Comparison of ENCODE assay signal across 8 mouse cellular contexts in the genomic region with DNA sequence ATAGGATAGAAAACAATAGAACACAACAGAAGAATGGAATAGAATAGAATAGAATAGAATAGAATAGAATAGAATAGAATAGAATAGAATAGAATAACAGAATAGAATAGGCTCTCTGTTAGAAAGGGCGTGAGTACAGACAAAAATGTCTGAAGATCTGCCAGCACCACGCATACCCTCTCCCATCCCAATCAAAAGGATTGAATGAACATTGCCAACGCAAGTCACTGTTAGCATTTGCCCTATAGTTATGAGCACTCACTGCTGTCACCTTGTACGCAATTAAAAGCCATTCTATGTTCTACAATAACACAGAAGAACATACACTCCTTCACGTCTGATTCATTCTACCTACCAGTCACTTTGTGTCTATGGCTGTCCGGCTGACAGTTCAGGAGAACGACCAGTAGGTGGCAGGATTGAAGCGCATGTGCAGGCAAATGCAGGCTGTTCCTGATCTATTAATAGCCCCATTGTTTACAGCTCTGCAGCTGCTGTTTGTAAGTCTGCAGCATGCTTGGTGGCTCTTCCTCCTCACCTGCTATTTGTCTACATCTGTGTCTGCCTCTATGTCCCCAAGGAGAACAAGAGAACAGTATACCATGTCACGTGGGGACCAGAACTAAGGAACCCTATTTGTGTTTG. TPM values are rescaled to one million over a fixed set of nuclear protein-coding genes. Genes with fewer than 3 reads are reported as not detected.
DNase-seq lines count a peak whose midpoint lies in the region; ATAC-seq and TF ChIP-seq lines count a peak whose summit lies in the region.

No protein-coding gene starts in this region.

- H3K27me3 ChIP-seq in heart, embryonic 15.5 days: no peaks in the 10 kb centered on the region
- no peaks in the 10 kb centered on the region for H3K27me3 ChIP-seq in liver, embryonic 11.5 days (replicated peaks; ENCODE audit: control insufficient read depth, insufficient read depth, low read length)
- H3K27me3 ChIP-seq in stomach, postnatal 0 days (ENCODE audit: control insufficient read depth, insufficient read depth, low read length): no peaks in the 10 kb centered on the region

- H3K9me3 ChIP-seq in heart, embryonic 15.5 days (replicated peaks): no peaks in the 10 kb centered on the region
- H3K9me3 ChIP-seq in liver, embryonic 11.5 days (ENCODE audit: control insufficient read depth, low read length): no peaks in the 10 kb centered on the region
- H3K9me3 ChIP-seq in stomach, postnatal 0 days (ENCODE audit: control insufficient read depth, low read length): no peaks in the 10 kb centered on the region

- WGBS in heart, embryonic 15.5 days: 17% methylated on average over 9 of the region's 9 CpGs
- 25% methylated on average over 9 of the region's 9 CpGs for WGBS in liver, embryonic 11.5 days
- WGBS in stomach, postnatal 0 days: 21% methylated on average over 9 of the region's 9 CpGs

- DNase-seq in brain, adult 2 months (ENCODE audit: low read depth, low spot score): peak; percentile 96
- peak; percentile 28 for DNase-seq in fibroblast of lung, adult 2 months (ENCODE audit: low read depth)
- peak; percentile 87 for DNase-seq in kidney, postnatal 10 days
- no peak for DNase-seq in liver, embryonic 11.5 days (ENCODE audit: low spot score)
- peak; percentile 79 for DNase-seq in neural tube, embryonic 10.5 days (ENCODE audit: extremely low spot score, low spot score)
- DNase-seq in stomach, postnatal 0 days (ENCODE audit: low spot score): peak; percentile 73

- peaks cover 3% of the 10 kb centered on the region for H3K4me1 ChIP-seq in heart, embryonic 15.5 days (replicated peaks)
- no peaks in the 10 kb centered on the region for H3K4me1 ChIP-seq in liver, embryonic 11.5 days (replicated peaks; ENCODE audit: control insufficient read depth, insufficient read depth, low read length)
- no peaks in the 10 kb centered on the region for H3K4me1 ChIP-seq in stomach, postnatal 0 days (replicated peaks; ENCODE audit: control insufficient read depth, insufficient read depth)

- H3K4me2 ChIP-seq in heart, embryonic 15.5 days: no peak overlapping the region
- no peak overlapping the region for H3K4me2 ChIP-seq in liver, embryonic 11.5 days
- no peak overlapping the region for H3K4me2 ChIP-seq in stomach, postnatal 0 days (replicated peaks; ENCODE audit: low read depth)

- no peak overlapping the region for H3K4me3 ChIP-seq in heart, embryonic 15.5 days
- no peak overlapping the region for H3K4me3 ChIP-seq in liver, embryonic 11.5 days (ENCODE audit: low read depth, low read length)
- no peak overlapping the region for H3K4me3 ChIP-seq in stomach, postnatal 0 days (ENCODE audit: low read depth, low read length)

- no peak for TF ChIP-seq EP300 in stomach, postnatal 0 days (optimal IDR thresholded peaks at IDR 0.05)

- TF ChIP-seq CTCF in stomach, postnatal 0 days (IDR thresholded peaks at IDR 0.05; ENCODE audit: low read depth): peak; percentile 98

- no peaks in the 10 kb centered on the region for H3K36me3 ChIP-seq in heart, embryonic 15.5 days
- H3K36me3 ChIP-seq in liver, embryonic 11.5 days (ENCODE audit: control insufficient read depth, insufficient read depth, low read length): no peaks in the 10 kb centered on the region
- no peaks in the 10 kb centered on the region for H3K36me3 ChIP-seq in stomach, postnatal 0 days (ENCODE audit: control insufficient read depth, insufficient read depth, low read length)

- no peak overlapping the region for H3K9ac ChIP-seq in heart, embryonic 15.5 days
- H3K9ac ChIP-seq in liver, embryonic 11.5 days (ENCODE audit: low read depth, low read length): no peak overlapping the region
- H3K9ac ChIP-seq in stomach, postnatal 0 days (ENCODE audit: low read length): no peak overlapping the region

- peak; percentile 87 for ATAC-seq in CD4-positive, CD25-positive, alpha-beta regulatory T cell, adult 4 months
- 0 out of 2 replicates have a peak, but pooled peaks have one; percentile 35 for ATAC-seq in heart, embryonic 15.5 days (replicated peaks; ENCODE audit: insufficient number of reproducible peaks, insufficient read depth, low FRiP score, low read depth)
- peak; percentile 58; the same call in 1 of the 2 replicates for ATAC-seq in liver, embryonic 11.5 days (replicated peaks; ENCODE audit: low FRiP score)
- ATAC-seq in stomach, postnatal 0 days (ENCODE audit: low FRiP score, low TSS enrichment): peak; percentile 71

- H3K27ac ChIP-seq in heart, embryonic 15.5 days: no peak overlapping the region
- H3K27ac ChIP-seq in liver, embryonic 11.5 days (ENCODE audit: low read depth, low read length): no peak overlapping the region
- no peak overlapping the region for H3K27ac ChIP-seq in stomach, postnatal 0 days (replicated peaks)

RNA-seq across cellular contexts. Expression of gene Traf6, which starts 13.0 kb away (rescaled TPM):
- polyA plus RNA-seq in CD4-positive, CD25-positive, alpha-beta regulatory T cell, adult 4 months (2017; shearing (Covaris generic)): 10 to 100 TPM; 13.2 to 15.5 TPM
- 3.9 and 6.1 TPM in 2 replicates for polyA plus RNA-seq in heart, embryonic 15.5 days (2015; fragmentation: Nextera tagmentation; extraction: Ambion mirVana)
- polyA plus RNA-seq in liver, embryonic 11.5 days (2014; fragmentation: Nextera tagmentation; extraction: Ambion mirVana): 12.1 and 15.2 TPM in 2 replicates
- polyA plus RNA-seq in stomach, postnatal 0 days (2015; fragmentation: Nextera tagmentation; extraction: Ambion mirVana): 4.4 and 4.5 TPM in 2 replicates

RNA-seq across cellular contexts. Expression of gene B230118H07Rik, which starts 15.8 kb away (rescaled TPM):
- 1 to 10 TPM in 1 of 2 experiments, under 1 TPM in 1; 0.82 to 3.5 TPM for polyA plus RNA-seq in CD4-positive, CD25-positive, alpha-beta regulatory T cell, adult 4 months (2017; shearing (Covaris generic))
- 51.1 and 57.1 TPM in 2 replicates for polyA plus RNA-seq in heart, embryonic 15.5 days (2015; fragmentation: Nextera tagmentation; extraction: Ambion mirVana)
- polyA plus RNA-seq in liver, embryonic 11.5 days (2014; fragmentation: Nextera tagmentation; extraction: Ambion mirVana): 33.1 and 38.1 TPM in 2 replicates
- 36.5 and 40.3 TPM in 2 replicates for polyA plus RNA-seq in stomach, postnatal 0 days (2015; fragmentation: Nextera tagmentation; extraction: Ambion mirVana)

RNA-seq across cellular contexts. Expression of gene Rag1, which starts 15.9 kb away (rescaled TPM):
- not detected for polyA plus RNA-seq in CD4-positive, CD25-positive, alpha-beta regulatory T cell, adult 4 months (2017; shearing (Covaris generic))
- 0.74 and 8.5 TPM in 2 replicates for polyA plus RNA-seq in heart, embryonic 15.5 days (2015; fragmentation: Nextera tagmentation; extraction: Ambion mirVana)
- 0.09 and 0.12 TPM in 2 replicates for polyA plus RNA-seq in liver, embryonic 11.5 days (2014; fragmentation: Nextera tagmentation; extraction: Ambion mirVana)
- polyA plus RNA-seq in stomach, postnatal 0 days (2015; fragmentation: Nextera tagmentation; extraction: Ambion mirVana): 0.01 TPM in 2 replicates

RNA-seq across cellular contexts. Expression of gene Rag2, which starts 40.7 kb away (rescaled TPM):
- polyA plus RNA-seq in CD4-positive, CD25-positive, alpha-beta regulatory T cell, adult 4 months (2017; shearing (Covaris generic)): under 1 TPM in 1 of 2 experiments, not detected in 1; 0.27 TPM
- polyA plus RNA-seq in heart, embryonic 15.5 days (2015; fragmentation: Nextera tagmentation; extraction: Ambion mirVana): 0.64 and 7.8 TPM in 2 replicates
- polyA plus RNA-seq in liver, embryonic 11.5 days (2014; fragmentation: Nextera tagmentation; extraction: Ambion mirVana): 0.10 and 0.17 TPM in 2 replicates
- not detected in 2 replicates for polyA plus RNA-seq in stomach, postnatal 0 days (2015; fragmentation: Nextera tagmentation; extraction: Ambion mirVana)

Comparison
In these comparisons a context has a peak if more than half of its experiments do, and no peak if none do; other contexts are left out.
1. ATAC-seq: peak in every context shown above with its lines; median percentile 87 in CD4-positive, CD25-positive, alpha-beta regulatory T cell, adult 4 months; 71 in stomach, postnatal 0 days; 58 in liver, embryonic 11.5 days; 35 in heart, embryonic 15.5 days.